Mouse (Mus musculus) limb, embryonic 15.5 days (tissue): ENCODE data around the gene Tmem260. TPM values are rescaled to one million over a fixed set of nuclear protein-coding genes. Genes with fewer than 3 reads are reported as not detected.
"Not testable (repeated sequence)": the region's sequence is repeated elsewhere in the genome, so short reads cannot be mapped to it uniquely, and the experiment has no call there.

ENCODE experiments used
- ATAC-seq: fragments of 200-750 bp; cut with Nextera tagmentation; 2 replicates; pipeline ENCODE4 v1.8.0; 2017; ENCODE audit warnings: low read depth, moderate TSS enrichment; ENCODE audit not compliant: insufficient number of reproducible peaks, low FRiP score, low TSS enrichment
- H3K27ac ChIP-seq: fragments of 300-500 bp; sonication (generic); 2 replicates; pipeline ENCODE4 v1.5.1; 2015; ENCODE audit warnings: moderate library complexity, mild to moderate bottlenecking, inconsistent platforms
- H3K27me3 ChIP-seq: fragments of 300-500 bp; sonication (generic); 2 replicates; pipeline ENCODE4 v1.6.1; 2015; ENCODE audit warnings: inconsistent platforms
- H3K36me3 ChIP-seq: fragments of 300-500 bp; sonication (generic); 2 replicates; pipeline ENCODE4 v1.6.1; 2015; ENCODE audit warnings: inconsistent platforms
- H3K4me1 ChIP-seq: fragments of 300-500 bp; sonication (generic); 2 replicates; pipeline ENCODE4 v1.6.1; 2015; ENCODE audit warnings: inconsistent platforms
- H3K4me2 ChIP-seq: fragments of 300-500 bp; sonication (generic); 2 replicates; pipeline ENCODE4 v1.6.1; 2015; ENCODE audit warnings: mild to moderate bottlenecking, inconsistent platforms
- H3K4me3 ChIP-seq: fragments of 300-500 bp; sonication (generic); 2 replicates; pipeline ENCODE4 v1.5.1; 2015; ENCODE audit warnings: mild to moderate bottlenecking, inconsistent platforms
- H3K9ac ChIP-seq: fragments of 300-500 bp; sonication (generic); 2 replicates; pipeline ENCODE4 v1.6.1; 2015; ENCODE audit warnings: inconsistent platforms
- H3K9me3 ChIP-seq: fragments of 300-500 bp; sonication (generic); 2 replicates; pipeline ENCODE4 v1.6.1; 2016; ENCODE audit warnings: inconsistent platforms
- WGBS: fragments of 180-500 bp; shearing (Covaris S2); methylation state at CpG from one replicate; pipeline ENCODE4 v1.1.7; 2015; 5-methylcytosine and 5-hydroxymethylcytosine counted together
- polyA plus RNA-seq: library from polyadenylated mRNA; unstranded; fragments of >200 nt; fragmentation: Nextera tagmentation; extraction: Ambion mirVana; gene quantifications from 2 replicates; pipeline ENCODE4 v1.2.1, GENCODE M21; 2015

Gene Tmem260
- polyA plus RNA-seq, 1 experiment from 2014 or later = 23.3 TPM

GRCm38 (mm10) chr14:48453411-48453810 is 7.5 kb downstream of the Tmem260 start:
- Histone ChIP-seq H3K4me3 (no peak overlapping the region), H3K9me3 (no peaks in the 10 kb centered on the region), H3K9ac (no peak overlapping the region), H3K4me1 (no peaks in the 10 kb centered on the region), H3K27ac (no peak overlapping the region), H3K36me3 (peaks cover 21% of the 10 kb centered on the region), H3K4me2 (no peak overlapping the region), H3K27me3 (no peaks in the 10 kb centered on the region)
- WGBS = 86% methylated on average over 5 of the region's 5 CpGs
- ATAC-seq = no peak

DNA sequence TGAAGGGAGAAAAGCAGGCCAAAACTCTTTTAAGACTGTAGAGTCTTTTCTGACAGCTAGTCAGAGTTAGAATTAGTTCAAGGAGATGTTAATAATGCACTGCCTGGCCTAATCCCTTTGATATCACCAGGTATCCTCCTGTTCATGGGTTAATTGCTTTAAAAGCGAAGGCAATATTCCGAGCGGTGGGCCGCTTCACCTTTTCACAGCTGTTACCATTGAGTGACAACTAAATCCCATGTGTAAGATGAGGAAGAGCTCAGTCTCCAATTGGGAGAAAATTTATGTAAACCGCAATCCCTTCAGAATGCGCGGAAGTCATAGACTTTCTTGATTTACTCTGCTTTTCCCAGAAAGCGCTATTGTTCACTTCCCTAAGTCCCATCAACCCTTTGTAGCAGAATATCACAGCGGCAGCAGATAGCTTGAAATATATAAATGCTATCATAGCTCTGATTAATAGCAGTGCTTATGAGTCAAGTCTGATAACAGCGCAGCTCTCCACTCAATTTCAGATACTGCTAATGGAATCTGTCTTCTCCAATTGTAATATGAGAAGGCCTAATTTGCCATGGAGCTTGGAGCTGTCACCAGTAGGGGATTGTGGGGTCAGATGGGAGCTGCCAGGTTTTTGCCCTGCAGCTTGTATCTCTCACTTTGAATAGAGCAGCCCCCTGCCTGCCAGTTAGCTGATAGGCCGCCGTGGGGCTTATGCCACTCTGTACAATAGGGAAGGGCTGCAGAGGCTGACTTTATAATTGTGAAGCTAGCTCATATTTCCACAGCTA is 10.6 kb downstream of the Tmem260 start:
- ATAC-seq = no peak
- H3K4me3 ChIP-seq = no peak overlapping the region
- H3K9me3 ChIP-seq = no peaks in the 10 kb centered on the region
- WGBS = 73% methylated on average over 12 of the region's 12 CpGs
- no peak overlapping the region for H3K4me2 ChIP-seq
- H3K27ac ChIP-seq = no peak overlapping the region
- H3K27me3 ChIP-seq = no peaks in the 10 kb centered on the region
- H3K9ac ChIP-seq = no peak overlapping the region
- peaks cover 35% of the 10 kb centered on the region for H3K36me3 ChIP-seq
- H3K4me1 ChIP-seq = no peaks in the 10 kb centered on the region

GRCm38 (mm10) chr14:48457288-48457938 is 11.5 kb downstream of the Tmem260 start:
- Histone ChIP-seq H3K9me3 (no peaks in the 10 kb centered on the region), H3K36me3 (peaks cover 29% of the 10 kb centered on the region), H3K4me1 (no peaks in the 10 kb centered on the region), H3K4me3 (no peak overlapping the region), H3K27me3 (no peaks in the 10 kb centered on the region), H3K4me2 (no peak overlapping the region), H3K9ac (no peak overlapping the region), H3K27ac (no peak overlapping the region)
- 81% methylated on average over 16 of the region's 16 CpGs for WGBS
- ATAC-seq = no peak

- peaks cover 29% of the 10 kb centered on the region for H3K36me3 ChIP-seq
- H3K4me3 ChIP-seq = no peak overlapping the region
- no peak overlapping the region for H3K4me2 ChIP-seq
- H3K4me1 ChIP-seq = no peaks in the 10 kb centered on the region
- H3K9me3 ChIP-seq = no peaks in the 10 kb centered on the region
- ATAC-seq = no peak
- no peaks in the 10 kb centered on the region for H3K27me3 ChIP-seq
- H3K9ac ChIP-seq = no peak overlapping the region
- no peak overlapping the region for H3K27ac ChIP-seq
- 82% methylated on average over 9 of the region's 9 CpGs for WGBS
Observed at GRCm38 (mm10) chr14:48458901-48459300, 13.0 kb downstream of the Tmem260 start.

DNA sequence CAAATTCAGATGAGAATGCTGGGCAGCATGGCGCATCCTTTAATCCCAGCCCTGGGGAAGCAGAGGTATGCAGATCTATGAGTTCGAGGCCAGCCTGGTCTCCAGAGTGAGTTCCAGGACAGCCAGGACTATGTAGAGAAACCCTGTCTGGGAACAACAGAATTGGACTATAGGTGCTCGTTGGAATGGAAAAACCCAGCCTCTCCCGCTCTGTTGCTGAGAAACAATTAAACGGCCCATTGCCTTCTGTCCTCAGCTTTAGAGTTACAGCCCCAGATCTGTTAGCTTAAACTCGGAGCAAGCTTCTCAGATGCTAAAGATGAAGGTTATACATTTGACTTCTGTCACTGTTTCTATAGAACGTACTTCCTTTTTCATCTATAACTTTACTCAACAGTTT is 22.4 kb downstream of the Tmem260 start:
- WGBS = 87% methylated on average over 7 of the region's 7 CpGs
- Histone ChIP-seq H3K9me3 (no peaks in the 10 kb centered on the region), H3K27me3 (no peaks in the 10 kb centered on the region), H3K4me2 (no peak overlapping the region), H3K27ac (no peak overlapping the region), H3K4me3 (no peak overlapping the region), H3K9ac (no peak overlapping the region), H3K4me1 (no peaks in the 10 kb centered on the region), H3K36me3 (peaks cover 20% of the 10 kb centered on the region)
- ATAC-seq = no peak

GRCm38 (mm10) chr14:48470742-48471487 is 25.0 kb downstream of the Tmem260 start:
- H3K9me3 ChIP-seq = no peaks in the 10 kb centered on the region
- 83% methylated on average over 10 of the region's 10 CpGs for WGBS
- H3K4me3 ChIP-seq = no peak overlapping the region
- no peaks in the 10 kb centered on the region for H3K4me1 ChIP-seq
- H3K4me2 ChIP-seq = no peak overlapping the region
- H3K9ac ChIP-seq = no peak overlapping the region
- peaks cover 25% of the 10 kb centered on the region for H3K36me3 ChIP-seq
- no peaks in the 10 kb centered on the region for H3K27me3 ChIP-seq
- H3K27ac ChIP-seq = no peak overlapping the region
- ATAC-seq = no peak

DNA sequence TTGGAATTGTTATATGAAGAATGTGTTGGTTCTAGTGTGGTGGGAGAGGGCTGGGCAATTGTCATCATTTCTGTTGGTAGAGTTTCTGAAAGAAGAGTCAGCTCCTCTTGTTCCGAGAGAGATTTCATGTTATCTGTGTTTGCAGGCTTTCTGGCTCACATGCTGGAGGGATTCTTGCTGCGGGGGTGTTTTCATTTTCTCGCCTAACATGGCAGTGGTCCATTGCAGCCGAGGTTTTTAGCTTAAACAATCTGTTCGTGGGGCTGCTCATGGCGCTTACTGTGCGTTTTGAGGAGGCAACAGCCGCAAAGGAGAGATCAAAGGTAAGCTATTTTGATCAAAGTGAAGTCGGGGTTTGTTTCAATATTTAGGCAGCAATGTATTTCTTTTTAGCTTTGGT is 26.3 kb downstream of the Tmem260 start:
- no peak overlapping the region for H3K27ac ChIP-seq
- no peaks in the 10 kb centered on the region for H3K27me3 ChIP-seq
- no peak overlapping the region for H3K4me3 ChIP-seq
- peaks cover 22% of the 10 kb centered on the region for H3K36me3 ChIP-seq
- no peak overlapping the region for H3K9ac ChIP-seq
- H3K4me2 ChIP-seq = no peak overlapping the region
- no peak for ATAC-seq
- WGBS = 81% methylated on average over 9 of the region's 9 CpGs
- no peaks in the 10 kb centered on the region for H3K9me3 ChIP-seq
- no peaks in the 10 kb centered on the region for H3K4me1 ChIP-seq

- no peaks in the 10 kb centered on the region for H3K9me3 ChIP-seq
- no peaks in the 10 kb centered on the region for H3K4me1 ChIP-seq
- H3K9ac ChIP-seq = no peak overlapping the region
- H3K4me2 ChIP-seq = no peak overlapping the region
- no peaks in the 10 kb centered on the region for H3K27me3 ChIP-seq
- no peak for ATAC-seq
- H3K4me3 ChIP-seq = no peak overlapping the region
- 32% methylated on average over 1 of the region's 1 CpGs for WGBS
- H3K27ac ChIP-seq = no peak overlapping the region
- peaks cover 36% of the 10 kb centered on the region for H3K36me3 ChIP-seq
Observed at GRCm38 (mm10) chr14:48475370-48475769, 29.4 kb downstream of the Tmem260 start.

DNA sequence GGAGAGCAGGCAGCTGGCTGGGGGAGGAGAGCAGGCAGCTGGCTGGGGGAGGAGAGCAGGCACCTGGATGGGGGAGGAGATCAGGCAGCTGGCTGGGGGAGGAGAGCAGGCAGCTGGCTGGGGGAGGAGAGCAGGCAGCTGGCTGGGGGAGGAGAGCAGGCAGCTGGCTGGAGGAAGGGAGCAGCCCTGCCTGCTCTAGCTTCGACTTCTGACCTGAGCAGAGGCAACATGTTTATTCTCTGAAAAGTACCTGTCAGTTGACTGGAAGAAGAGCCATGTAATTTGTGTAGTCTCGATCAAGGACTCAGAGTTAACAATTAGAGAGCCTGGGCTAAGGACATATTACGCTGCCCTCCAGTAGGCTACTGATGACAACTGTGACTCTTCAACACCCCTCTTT is 29.9 kb downstream of the Tmem260 start:
- 53% methylated on average over 3 of the region's 3 CpGs for WGBS
- H3K9me3 ChIP-seq, H3K4me2 ChIP-seq, H3K4me3 ChIP-seq, H3K27ac ChIP-seq, H3K27me3 ChIP-seq, ATAC-seq, H3K4me1 ChIP-seq, H3K9ac ChIP-seq: not testable (repeated sequence)
- peaks cover 33% of the 10 kb centered on the region for H3K36me3 ChIP-seq

DNA sequence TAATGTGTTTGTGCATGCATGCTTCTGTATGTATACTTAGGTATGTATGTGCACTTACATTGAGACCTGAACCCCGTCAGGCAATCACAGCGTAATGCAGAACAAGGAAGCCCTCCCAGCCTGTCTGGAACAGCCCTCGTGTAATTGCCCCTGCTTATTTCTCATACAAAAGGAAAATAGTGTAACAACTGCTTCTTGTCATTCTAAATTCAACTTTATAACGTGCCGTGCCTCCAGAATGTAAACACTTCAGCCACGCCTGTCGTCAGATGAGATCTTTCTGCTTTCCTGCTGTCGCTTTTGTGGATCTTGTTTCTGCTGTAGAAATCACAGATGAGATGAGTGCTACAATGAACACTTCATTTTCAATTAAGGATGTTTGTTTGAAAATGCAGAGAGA is 30.4 kb downstream of the Tmem260 start:
- Histone ChIP-seq H3K36me3 (peaks cover 32% of the 10 kb centered on the region), H3K4me1 (no peaks in the 10 kb centered on the region), H3K4me2 (no peak overlapping the region), H3K9me3 (no peaks in the 10 kb centered on the region), H3K4me3 (no peak overlapping the region), H3K9ac (no peak overlapping the region), H3K27ac (no peak overlapping the region), H3K27me3 (no peaks in the 10 kb centered on the region)
- no peak for ATAC-seq
- 62% methylated on average over 8 of the region's 8 CpGs for whole genome bisulfite sequencing

GRCm38 (mm10) chr14:48481591-48481990 is 35.7 kb downstream of the Tmem260 start:
- no peak for ATAC-seq
- no peak overlapping the region for H3K4me2 ChIP-seq
- WGBS = 48% methylated on average over 7 of the region's 7 CpGs
- peaks cover 34% of the 10 kb centered on the region for H3K36me3 ChIP-seq
- H3K27me3 ChIP-seq = no peaks in the 10 kb centered on the region
- no peaks in the 10 kb centered on the region for H3K9me3 ChIP-seq
- no peak overlapping the region for H3K4me3 ChIP-seq
- no peak overlapping the region for H3K27ac ChIP-seq
- H3K4me1 ChIP-seq = no peaks in the 10 kb centered on the region
- H3K9ac ChIP-seq = no peak overlapping the region

DNA sequence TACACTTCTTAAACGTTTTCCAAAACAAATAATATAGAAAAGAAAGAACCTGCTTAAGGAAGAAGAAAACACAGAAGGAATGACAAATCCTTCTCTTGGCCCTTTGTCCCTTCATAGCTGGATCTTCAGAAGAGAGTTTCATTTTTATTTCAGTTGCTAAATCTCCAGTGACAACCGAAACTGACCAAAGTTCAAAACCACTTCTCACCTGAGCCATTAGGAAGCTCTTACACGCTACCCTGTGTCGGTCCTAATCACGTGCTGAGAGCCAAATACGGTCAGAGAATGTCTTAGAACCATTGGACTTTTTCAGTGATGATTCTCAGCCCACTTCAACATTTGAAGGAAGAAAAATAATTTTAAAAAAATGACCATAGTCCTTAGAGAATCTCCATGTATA is 36.8 kb downstream of the Tmem260 start:
- Histone ChIP-seq H3K4me1 (no peaks in the 10 kb centered on the region), H3K4me2 (no peak overlapping the region), H3K27me3 (no peaks in the 10 kb centered on the region), H3K27ac (no peak overlapping the region), H3K9ac (no peak overlapping the region), H3K36me3 (peaks cover 32% of the 10 kb centered on the region; the same call in 1 of the 2 replicates), H3K9me3 (no peaks in the 10 kb centered on the region), H3K4me3 (no peak overlapping the region)
- 86% methylated on average over 6 of the region's 6 CpGs for WGBS
- ATAC-seq = no peak
